Mouse (Mus musculus) right cerebral cortex, postnatal 10 days (tissue): Measurements from ENCODE around the gene Zfp467.

Source experiments
- DNase-seq, 2 experiments: peaks; one replicate each; pipeline ENCODE4 v3.0.0; 2021; ENCODE audit warnings: low spot score in 2 of 2

Zfp467 gene

GRCm38 (mm10) chr6:48411193-48412092 is 34.2 kb downstream of the Zfp467 start:
- DNase-seq, result no peak

GRCm38 (mm10) chr6:48410551-48410950 is 35.1 kb downstream of the Zfp467 start:
- no peak for DNase-seq

- DNase-seq, result no peak
Observed at GRCm38 (mm10) chr6:48409726-48410343, 35.8 kb downstream of the Zfp467 start.

GRCm38 (mm10) chr6:48404071-48404470 is 41.6 kb downstream of the Zfp467 start:
- DNase-seq, result no peak

- DNase-seq, result peak in 1 of 2 experiments; percentile 21
Observed at GRCm38 (mm10) chr6:48399906-48400305, 45.7 kb downstream of the Zfp467 start.

- DNase-seq, result peak in 1 of 2 experiments; percentile 53
Observed at GRCm38 (mm10) chr6:48397336-48397735, 48.3 kb downstream of the Zfp467 start.

GRCm38 (mm10) chr6:48396686-48397085 is 48.9 kb downstream of the Zfp467 start:
- DNase-seq, result peak in 1 of 2 experiments; percentile 18

GRCm38 (mm10) chr6:48396008-48396595 is 49.5 kb downstream of the Zfp467 start:
- peak in 1 of 2 experiments; percentile 29 for DNase-seq

GRCm38 (mm10) chr6:48395105-48396007 is 50.3 kb downstream of the Zfp467 start, which contains the start of gene Krba1:
TSS of gene Krba1 (plus strand) at chr6:48395586.
- DNase-seq, result peak; percentile 93

- DNase-seq, result no peak
Observed at GRCm38 (mm10) chr6:48393811-48394210, 51.8 kb downstream of the Zfp467 start.

- DNase-seq, result no peak
Observed at GRCm38 (mm10) chr6:48388221-48388620, 57.4 kb downstream of the Zfp467 start.
